Mouse (Mus musculus): ENCODE results near the gene Timp3. TPM values are rescaled to one million over a fixed set of nuclear protein-coding genes. Genes with fewer than 3 reads are reported as not detected.

The Timp3 gene
- polyA plus RNA-seq, 1 experiment = 14.1 TPM

DNA sequence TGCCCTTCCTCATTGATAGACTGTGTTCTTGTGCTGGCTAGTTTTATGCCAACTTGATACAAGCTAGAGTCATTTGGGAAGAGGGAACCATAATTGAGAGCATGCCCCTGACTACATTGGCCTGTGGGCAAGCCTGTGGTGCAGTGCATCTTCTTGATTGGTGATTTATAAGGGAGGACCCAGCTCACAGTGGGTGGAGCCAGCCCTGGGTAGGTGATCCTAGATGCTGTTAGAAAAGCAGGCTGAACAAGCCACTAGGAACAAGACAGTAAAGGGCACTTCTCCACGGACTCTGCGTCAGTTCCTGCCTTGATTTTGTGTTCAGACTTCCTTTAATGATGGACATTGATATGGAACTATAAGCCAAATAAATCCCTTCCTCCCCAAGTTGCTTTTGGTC lies 84.5 kb downstream of the Timp3 start:
- Histone ChIP-seq H3K9me3 (replicated peaks; ENCODE audit: control insufficient read depth, insufficient read depth, low read length, poor library complexity, severe bottlenecking) (no peaks in the 10 kb centered on the region), H3K9ac (ENCODE audit: low read depth, poor library complexity, severe bottlenecking) (no peak overlapping the region), H3K27me3 (ENCODE audit: control insufficient read depth, insufficient read depth, low read length, poor library complexity, severe bottlenecking) (no peaks in the 10 kb centered on the region), H3K27ac (ENCODE audit: insufficient read depth, low read length) (no peak overlapping the region), H3K4me3 (ENCODE audit: low read depth, low read length) (no peak overlapping the region), H3K4me1 (ENCODE audit: control insufficient read depth, insufficient read depth, low read length) (no peaks in the 10 kb centered on the region), H3K36me3 (ENCODE audit: control insufficient read depth, insufficient read depth, low read length, poor library complexity, severe bottlenecking) (no peaks in the 10 kb centered on the region)
- TF ChIP-seq EP300 (IDR thresholded peaks at IDR 0.05; ENCODE audit: insufficient read depth, low read depth, low read length) (no peak), CTCF (IDR thresholded peaks at IDR 0.05; ENCODE audit: low read depth, low read length) (no peak), POLR2A (IDR thresholded peaks at IDR 0.05; ENCODE audit: insufficient read depth, low read length) (no peak)

- Histone ChIP-seq H3K4me1 (ENCODE audit: control insufficient read depth, insufficient read depth, low read length) (no peaks in the 10 kb centered on the region), H3K9me3 (replicated peaks; ENCODE audit: control insufficient read depth, insufficient read depth, low read length, poor library complexity, severe bottlenecking) (no peaks in the 10 kb centered on the region), H3K9ac (ENCODE audit: low read depth, poor library complexity, severe bottlenecking) (no peak overlapping the region), H3K27me3 (ENCODE audit: control insufficient read depth, insufficient read depth, low read length, poor library complexity, severe bottlenecking) (no peaks in the 10 kb centered on the region), H3K27ac (ENCODE audit: insufficient read depth, low read length) (no peak overlapping the region), H3K36me3 (ENCODE audit: control insufficient read depth, insufficient read depth, low read length, poor library complexity, severe bottlenecking) (no peaks in the 10 kb centered on the region), H3K4me3 (ENCODE audit: low read depth, low read length) (no peak overlapping the region)
- TF ChIP-seq POLR2A (IDR thresholded peaks at IDR 0.05; ENCODE audit: insufficient read depth, low read length) (no peak), EP300 (IDR thresholded peaks at IDR 0.05; ENCODE audit: insufficient read depth, low read depth, low read length) (no peak)
Measured at GRCm38 (mm10) chr10:86385656-86386055, 85.5 kb downstream of the Timp3 start.

GRCm38 (mm10) chr10:86386232-86386631 lies 86.1 kb downstream of the Timp3 start:
- TF ChIP-seq POLR2A (IDR thresholded peaks at IDR 0.05; ENCODE audit: insufficient read depth, low read length) (no peak), CTCF (IDR thresholded peaks at IDR 0.05; ENCODE audit: low read depth, low read length) (no peak), EP300 (IDR thresholded peaks at IDR 0.05; ENCODE audit: insufficient read depth, low read depth, low read length) (no peak)
- Histone ChIP-seq H3K9me3 (replicated peaks; ENCODE audit: control insufficient read depth, insufficient read depth, low read length, poor library complexity, severe bottlenecking) (no peaks in the 10 kb centered on the region), H3K27me3 (ENCODE audit: control insufficient read depth, insufficient read depth, low read length, poor library complexity, severe bottlenecking) (no peaks in the 10 kb centered on the region), H3K36me3 (ENCODE audit: control insufficient read depth, insufficient read depth, low read length, poor library complexity, severe bottlenecking) (no peaks in the 10 kb centered on the region), H3K27ac (ENCODE audit: insufficient read depth, low read length) (no peak overlapping the region), H3K4me3 (ENCODE audit: low read depth, low read length) (no peak overlapping the region), H3K4me1 (ENCODE audit: control insufficient read depth, insufficient read depth, low read length) (no peaks in the 10 kb centered on the region), H3K9ac (ENCODE audit: low read depth, poor library complexity, severe bottlenecking) (no peak overlapping the region)

DNA sequence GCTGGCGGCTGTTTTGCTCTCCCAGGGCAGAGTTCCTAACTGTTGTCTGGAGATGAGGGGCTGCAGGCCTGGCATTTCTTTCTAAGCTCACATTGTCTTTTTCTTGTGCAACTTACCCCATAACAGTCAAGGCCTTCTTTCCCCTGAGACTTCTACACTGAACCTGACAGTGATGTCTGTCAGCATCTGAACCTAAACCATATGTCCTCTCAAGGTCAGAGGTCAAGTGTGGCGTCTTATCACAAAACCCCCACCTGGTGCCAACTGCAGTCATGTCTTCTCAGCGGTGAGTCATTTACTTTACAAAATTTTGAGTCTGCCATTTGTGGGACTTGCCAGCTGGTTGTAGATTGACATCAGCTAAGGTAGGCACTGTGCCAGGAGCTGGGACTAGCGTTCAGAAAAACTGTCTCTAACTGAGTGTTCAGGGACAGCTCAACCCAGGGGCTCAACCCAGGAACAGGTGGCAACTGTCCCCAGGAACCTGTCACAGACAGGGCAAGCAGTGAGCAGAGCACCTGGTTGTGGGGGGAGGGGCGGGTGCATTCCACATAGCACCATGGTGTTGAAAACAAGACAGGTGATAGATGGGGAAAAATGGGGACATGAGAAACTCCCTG lies 87.8 kb downstream of the Timp3 start:
- H3K27ac ChIP-seq (ENCODE audit: insufficient read depth, low read length) = no peak overlapping the region
- no peaks in the 10 kb centered on the region for H3K36me3 ChIP-seq (ENCODE audit: control insufficient read depth, insufficient read depth, low read length, poor library complexity, severe bottlenecking)
- TF ChIP-seq CTCF (IDR thresholded peaks at IDR 0.05; ENCODE audit: low read depth, low read length) (no peak), POLR2A (IDR thresholded peaks at IDR 0.05; ENCODE audit: insufficient read depth, low read length) (no peak), EP300 (IDR thresholded peaks at IDR 0.05; ENCODE audit: insufficient read depth, low read depth, low read length) (no peak)
- H3K9ac ChIP-seq (ENCODE audit: low read depth, poor library complexity, severe bottlenecking) = no peak overlapping the region
- no peaks in the 10 kb centered on the region for H3K9me3 ChIP-seq (replicated peaks; ENCODE audit: control insufficient read depth, insufficient read depth, low read length, poor library complexity, severe bottlenecking)
- H3K4me3 ChIP-seq (ENCODE audit: low read depth, low read length) = no peak overlapping the region
- no peaks in the 10 kb centered on the region for H3K27me3 ChIP-seq (ENCODE audit: control insufficient read depth, insufficient read depth, low read length, poor library complexity, severe bottlenecking)
- no peaks in the 10 kb centered on the region for H3K4me1 ChIP-seq (ENCODE audit: control insufficient read depth, insufficient read depth, low read length)

DNA sequence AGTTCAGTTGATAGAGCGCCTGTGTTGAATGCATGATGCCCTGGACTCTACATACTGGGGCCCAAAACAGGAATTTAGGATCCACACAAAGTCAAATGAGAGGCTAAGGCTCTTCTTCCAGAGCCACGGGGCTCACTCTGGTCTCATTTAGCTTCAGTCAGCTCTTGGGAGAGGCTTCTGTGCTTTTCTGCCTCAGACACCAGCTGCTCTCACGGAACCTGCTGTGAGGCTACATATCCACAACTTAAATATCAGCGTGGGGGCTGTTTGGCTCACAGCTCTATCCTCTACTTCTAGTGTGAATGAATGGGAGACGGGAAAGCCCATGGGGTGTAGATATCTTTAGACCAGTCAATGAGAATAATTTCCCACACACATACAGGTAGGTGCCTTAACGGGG lies 88.6 kb downstream of the Timp3 start:
- no peaks in the 10 kb centered on the region for H3K36me3 ChIP-seq (ENCODE audit: control insufficient read depth, insufficient read depth, low read length, poor library complexity, severe bottlenecking)
- no peaks in the 10 kb centered on the region for H3K4me1 ChIP-seq (ENCODE audit: control insufficient read depth, insufficient read depth, low read length)
- H3K27me3 ChIP-seq (ENCODE audit: control insufficient read depth, insufficient read depth, low read length, poor library complexity, severe bottlenecking) = no peaks in the 10 kb centered on the region
- no peak overlapping the region for H3K27ac ChIP-seq (ENCODE audit: insufficient read depth, low read length)
- no peak overlapping the region for H3K9ac ChIP-seq (ENCODE audit: low read depth, poor library complexity, severe bottlenecking)
- TF ChIP-seq CTCF (IDR thresholded peaks at IDR 0.05; ENCODE audit: low read depth, low read length) (no peak), EP300 (IDR thresholded peaks at IDR 0.05; ENCODE audit: insufficient read depth, low read depth, low read length) (no peak), POLR2A (IDR thresholded peaks at IDR 0.05; ENCODE audit: insufficient read depth, low read length) (no peak)
- no peak overlapping the region for H3K4me3 ChIP-seq (ENCODE audit: low read depth, low read length)
- no peaks in the 10 kb centered on the region for H3K9me3 ChIP-seq (replicated peaks; ENCODE audit: control insufficient read depth, insufficient read depth, low read length, poor library complexity, severe bottlenecking)

DNA sequence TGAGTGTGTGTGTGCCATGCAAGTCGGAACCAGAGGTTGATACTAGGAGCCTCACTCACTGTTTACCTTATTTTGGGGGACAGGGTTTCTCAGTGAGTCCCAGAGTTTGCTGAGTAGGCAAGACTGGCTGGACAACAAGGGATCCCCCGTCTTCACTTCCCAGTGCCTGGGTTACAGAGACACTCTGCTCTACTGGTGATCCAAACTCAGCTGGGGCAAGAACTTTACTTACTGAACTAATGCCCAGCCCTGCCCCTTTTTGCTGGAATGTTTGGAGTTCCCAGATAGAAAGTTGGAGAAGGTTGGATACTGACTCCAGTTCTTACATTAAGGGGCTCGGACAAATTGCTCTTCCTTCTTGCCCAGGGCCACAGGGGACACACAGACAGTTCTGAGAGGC lies 89.2 kb downstream of the Timp3 start:
- TF ChIP-seq POLR2A (IDR thresholded peaks at IDR 0.05; ENCODE audit: insufficient read depth, low read length) (no peak), EP300 (IDR thresholded peaks at IDR 0.05; ENCODE audit: insufficient read depth, low read depth, low read length) (no peak), CTCF (IDR thresholded peaks at IDR 0.05; ENCODE audit: low read depth, low read length) (no peak)
- H3K4me1 ChIP-seq (ENCODE audit: control insufficient read depth, insufficient read depth, low read length) = no peaks in the 10 kb centered on the region

More for the DNA sequence above, 89.2 kb downstream of the Timp3 start:
- no peak overlapping the region for H3K27ac ChIP-seq (ENCODE audit: insufficient read depth, low read length)
- H3K9ac ChIP-seq (ENCODE audit: low read depth, poor library complexity, severe bottlenecking) = no peak overlapping the region
- no peaks in the 10 kb centered on the region for H3K27me3 ChIP-seq (ENCODE audit: control insufficient read depth, insufficient read depth, low read length, poor library complexity, severe bottlenecking)
- H3K36me3 ChIP-seq (ENCODE audit: control insufficient read depth, insufficient read depth, low read length, poor library complexity, severe bottlenecking) = no peaks in the 10 kb centered on the region
- H3K4me3 ChIP-seq (ENCODE audit: low read depth, low read length) = no peak overlapping the region
- no peaks in the 10 kb centered on the region for H3K9me3 ChIP-seq (replicated peaks; ENCODE audit: control insufficient read depth, insufficient read depth, low read length, poor library complexity, severe bottlenecking)

All from ES-Bruce4 (cell line).